Mouse (Mus musculus): ENCODE measurements around the gene Psme1. TPM values are rescaled to one million over a fixed set of nuclear protein-coding genes. Genes with fewer than 3 reads are reported as not detected.

The Psme1 gene
- polyA plus RNA-seq, 1 experiment from 2014 or later = 235 TPM

- H3K4me2 ChIP-seq = no peak overlapping the region
- no peaks in the 10 kb centered on the region for H3K36me3 ChIP-seq (ENCODE audit: control insufficient read depth, insufficient read depth, low read length)
- WGBS (ENCODE audit: insufficient replicate concordance) = 63% methylated on average over 7 of the region's 7 CpGs
- no peak overlapping the region for H3K9ac ChIP-seq (ENCODE audit: low read depth, low read length)
- H3K27me3 ChIP-seq (ENCODE audit: control insufficient read depth, insufficient read depth, low read length) = no peaks in the 10 kb centered on the region
- no peaks in the 10 kb centered on the region for H3K9me3 ChIP-seq (replicated peaks; ENCODE audit: control insufficient read depth, low read length)
- no peak overlapping the region for H3K4me3 ChIP-seq (ENCODE audit: low read depth, low read length)
- no peak for ATAC-seq (replicated peaks; ENCODE audit: insufficient number of reproducible peaks, low FRiP score, low TSS enrichment)
- peaks cover 17% of the 10 kb centered on the region; the same call in 1 of the 2 replicates for H3K4me1 ChIP-seq (ENCODE audit: control insufficient read depth, insufficient read depth, low read length)
- no peak overlapping the region for H3K27ac ChIP-seq (ENCODE audit: low read depth, low read length)
Observed at GRCm38 (mm10) chr14:55614565-55615178, 36.7 kb downstream of the Psme1 start.

- no peak overlapping the region for H3K27ac ChIP-seq (ENCODE audit: low read depth, low read length)
- ATAC-seq (replicated peaks; ENCODE audit: insufficient number of reproducible peaks, low FRiP score, low TSS enrichment) = no peak
- 52% methylated on average over 2 of the region's 2 CpGs for WGBS (ENCODE audit: insufficient replicate concordance)
- H3K4me3 ChIP-seq (ENCODE audit: low read depth, low read length) = no peak overlapping the region
- H3K4me2 ChIP-seq = no peak overlapping the region
- H3K36me3 ChIP-seq (ENCODE audit: control insufficient read depth, insufficient read depth, low read length) = no peaks in the 10 kb centered on the region
- H3K4me1 ChIP-seq (ENCODE audit: control insufficient read depth, insufficient read depth, low read length) = peaks cover 17% of the 10 kb centered on the region; the same call in 1 of the 2 replicates
- H3K27me3 ChIP-seq (ENCODE audit: control insufficient read depth, insufficient read depth, low read length) = no peaks in the 10 kb centered on the region
- H3K9ac ChIP-seq (ENCODE audit: low read depth, low read length) = no peak overlapping the region
- no peaks in the 10 kb centered on the region for H3K9me3 ChIP-seq (replicated peaks; ENCODE audit: control insufficient read depth, low read length)
Observed at GRCm38 (mm10) chr14:55615876-55616275, 38.0 kb downstream of the Psme1 start.

GRCm38 (mm10) chr14:55616844-55617243, 38.9 kb downstream of the Psme1 start:
- H3K27ac ChIP-seq (ENCODE audit: low read depth, low read length) = no peak overlapping the region
- WGBS (ENCODE audit: insufficient replicate concordance) = 77% methylated on average over 2 of the region's 2 CpGs
- no peak for ATAC-seq (replicated peaks; ENCODE audit: insufficient number of reproducible peaks, low FRiP score, low TSS enrichment)

GRCm38 (mm10) chr14:55617822-55618221, 39.9 kb downstream of the Psme1 start, which contains the start of gene Rec8:
Gene Rec8 (plus strand): TSS chr14:55618037.
- H3K27ac ChIP-seq (ENCODE audit: low read depth, low read length) = no peak within 1 kb of the TSS
- peak; percentile 71 for ATAC-seq (replicated peaks; ENCODE audit: insufficient number of reproducible peaks, low FRiP score, low TSS enrichment)

More at GRCm38 (mm10) chr14:55616844-55617243, 38.9 kb downstream of the Psme1 start:
- Histone ChIP-seq H3K9me3 (replicated peaks; ENCODE audit: control insufficient read depth, low read length) (no peaks in the 10 kb centered on the region), H3K4me2 (no peak overlapping the region), H3K36me3 (ENCODE audit: control insufficient read depth, insufficient read depth, low read length) (no peaks in the 10 kb centered on the region), H3K27me3 (ENCODE audit: control insufficient read depth, insufficient read depth, low read length) (no peaks in the 10 kb centered on the region), H3K4me1 (ENCODE audit: control insufficient read depth, insufficient read depth, low read length) (peaks cover 17% of the 10 kb centered on the region; the same call in 1 of the 2 replicates), H3K9ac (ENCODE audit: low read depth, low read length) (no peak overlapping the region), H3K4me3 (ENCODE audit: low read depth, low read length) (no peak overlapping the region)

GRCm38 (mm10) chr14:55618486-55619195, 40.7 kb downstream of the Psme1 start:
- peak overlapping the region; percentile 57 for H3K4me2 ChIP-seq
- no peak overlapping the region for H3K27ac ChIP-seq (ENCODE audit: low read depth, low read length)
- 33% methylated on average over 22 of the region's 22 CpGs for WGBS (ENCODE audit: insufficient replicate concordance)
- ATAC-seq (replicated peaks; ENCODE audit: insufficient number of reproducible peaks, low FRiP score, low TSS enrichment) = no peak
- H3K36me3 ChIP-seq (ENCODE audit: control insufficient read depth, insufficient read depth, low read length) = no peaks in the 10 kb centered on the region
- peak overlapping the region; percentile 56; the same call in 1 of the 2 replicates for H3K9ac ChIP-seq (ENCODE audit: low read depth, low read length)
- peak overlapping the region; percentile 35 for H3K4me3 ChIP-seq (ENCODE audit: low read depth, low read length)
- no peaks in the 10 kb centered on the region for H3K9me3 ChIP-seq (replicated peaks; ENCODE audit: control insufficient read depth, low read length)
- H3K27me3 ChIP-seq (ENCODE audit: control insufficient read depth, insufficient read depth, low read length) = no peaks in the 10 kb centered on the region
- peaks cover 14% of the 10 kb centered on the region; the same call in 1 of the 2 replicates for H3K4me1 ChIP-seq (ENCODE audit: control insufficient read depth, insufficient read depth, low read length)

More at GRCm38 (mm10) chr14:55617822-55618221, 39.9 kb downstream of the Psme1 start, which contains the start of gene Rec8:
- peak within 1 kb of the TSS; percentile 35 for H3K4me3 ChIP-seq (ENCODE audit: low read depth, low read length)
- H3K27me3 ChIP-seq (ENCODE audit: control insufficient read depth, insufficient read depth, low read length) = no peaks in the 10 kb centered on the region
- H3K4me2 ChIP-seq = peak within 1 kb of the TSS; percentile 57
- H3K9me3 ChIP-seq (replicated peaks; ENCODE audit: control insufficient read depth, low read length) = no peaks in the 10 kb centered on the region
- peaks cover 14% of the 10 kb centered on the region; the same call in 1 of the 2 replicates for H3K4me1 ChIP-seq (ENCODE audit: control insufficient read depth, insufficient read depth, low read length)
- no peaks in the 10 kb centered on the region for H3K36me3 ChIP-seq (ENCODE audit: control insufficient read depth, insufficient read depth, low read length)
- WGBS (ENCODE audit: insufficient replicate concordance) = 9% methylated on average over 21 of the region's 21 CpGs
- H3K9ac ChIP-seq (ENCODE audit: low read depth, low read length) = peak within 1 kb of the TSS; percentile 56; the same call in 1 of the 2 replicates

GRCm38 (mm10) chr14:55628077-55628827, 50.3 kb downstream of the Psme1 start:
- Histone ChIP-seq H3K4me1 (ENCODE audit: control insufficient read depth, insufficient read depth, low read length) (0 out of 2 replicates have a peak, but pooled peaks cover 4% of the 10 kb centered on the region), H3K9ac (ENCODE audit: low read depth, low read length) (no peak overlapping the region), H3K36me3 (ENCODE audit: control insufficient read depth, insufficient read depth, low read length) (peaks cover 51% of the 10 kb centered on the region), H3K4me3 (ENCODE audit: low read depth, low read length) (no peak overlapping the region), H3K4me2 (no peak overlapping the region), H3K9me3 (replicated peaks; ENCODE audit: control insufficient read depth, low read length) (no peaks in the 10 kb centered on the region), H3K27ac (ENCODE audit: low read depth, low read length) (no peak overlapping the region), H3K27me3 (ENCODE audit: control insufficient read depth, insufficient read depth, low read length) (no peaks in the 10 kb centered on the region)
- ATAC-seq (replicated peaks; ENCODE audit: insufficient number of reproducible peaks, low FRiP score, low TSS enrichment) = no peak
- 90% methylated on average over 27 of the region's 27 CpGs for WGBS (ENCODE audit: insufficient replicate concordance)

GRCm38 (mm10) chr14:55629312-55629711, 51.4 kb downstream of the Psme1 start:
- Histone ChIP-seq H3K27ac (ENCODE audit: low read depth, low read length) (no peak overlapping the region), H3K4me1 (ENCODE audit: control insufficient read depth, insufficient read depth, low read length) (0 out of 2 replicates have a peak, but pooled peaks cover 4% of the 10 kb centered on the region), H3K9ac (ENCODE audit: low read depth, low read length) (no peak overlapping the region), H3K36me3 (ENCODE audit: control insufficient read depth, insufficient read depth, low read length) (peaks cover 58% of the 10 kb centered on the region), H3K27me3 (ENCODE audit: control insufficient read depth, insufficient read depth, low read length) (no peaks in the 10 kb centered on the region), H3K9me3 (replicated peaks; ENCODE audit: control insufficient read depth, low read length) (no peaks in the 10 kb centered on the region), H3K4me3 (ENCODE audit: low read depth, low read length) (no peak overlapping the region), H3K4me2 (no peak overlapping the region)
- ATAC-seq (replicated peaks; ENCODE audit: insufficient number of reproducible peaks, low FRiP score, low TSS enrichment) = no peak
- 52% methylated on average over 5 of the region's 5 CpGs for WGBS (ENCODE audit: insufficient replicate concordance)

All from heart, embryonic 11.5 days (tissue).